Mouse (Mus musculus) 416B (cell line): ENCODE measurements around the gene Hdgf.
A peak's percentile ranks its signal among the peaks of the same experiment; 100 is the strongest.

Experiments
- DNase-seq: peaks from one replicate; pipeline ENCODE4 v3.0.0; 2011; ENCODE audit warnings: low read depth

The Hdgf gene

DNA sequence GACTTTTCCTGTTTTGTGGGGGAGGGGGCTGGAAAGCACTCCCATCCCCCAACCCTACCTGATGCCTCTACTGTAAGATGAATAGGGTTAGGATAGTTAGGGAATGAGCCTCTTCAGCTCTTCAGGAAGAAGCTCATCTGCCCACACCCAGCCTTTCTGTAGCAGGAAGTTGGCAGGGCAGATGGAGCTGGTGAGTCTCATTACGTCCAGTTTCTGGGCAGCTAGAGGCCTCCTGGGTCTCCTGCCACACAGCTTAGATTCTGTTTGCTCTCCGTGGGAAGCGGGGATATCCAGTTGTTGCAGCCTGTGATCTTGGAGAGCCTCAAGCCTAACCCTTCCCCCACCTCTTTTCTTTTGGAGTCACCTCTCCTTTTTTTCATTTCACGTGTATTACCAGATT, 3.8 kb downstream of the Hdgf start:
- DNase-seq, result peak; percentile 23

DNA sequence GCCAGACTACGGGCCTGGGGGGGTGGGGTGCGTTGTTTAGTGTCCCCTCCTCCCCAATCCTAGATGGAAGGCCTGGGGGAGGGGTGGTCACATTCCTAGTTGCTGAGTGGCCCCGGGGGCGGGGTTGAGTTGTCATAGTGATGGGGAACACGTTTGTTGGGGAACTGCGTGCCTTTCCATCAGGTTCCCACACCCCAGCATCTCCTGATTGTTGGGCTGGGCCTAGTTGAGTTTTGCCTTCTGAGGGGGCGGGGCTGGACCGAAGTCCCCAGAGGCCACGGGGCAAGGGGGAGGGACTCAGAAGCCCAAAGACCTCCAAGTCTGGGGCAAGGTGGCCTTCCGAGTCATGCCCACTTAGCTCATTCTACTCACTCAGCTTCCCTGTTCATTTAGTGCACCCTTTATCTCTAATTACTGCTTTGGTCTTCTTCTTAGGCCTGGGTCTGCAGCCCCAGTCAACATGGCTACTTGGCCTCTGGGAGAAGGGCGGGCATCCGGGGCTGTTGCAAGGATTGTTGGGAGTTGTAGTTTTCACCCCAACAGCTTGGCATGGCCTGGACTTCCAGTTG, 4.5 kb downstream of the Hdgf start:
- DNase-seq, result no peak

DNA sequence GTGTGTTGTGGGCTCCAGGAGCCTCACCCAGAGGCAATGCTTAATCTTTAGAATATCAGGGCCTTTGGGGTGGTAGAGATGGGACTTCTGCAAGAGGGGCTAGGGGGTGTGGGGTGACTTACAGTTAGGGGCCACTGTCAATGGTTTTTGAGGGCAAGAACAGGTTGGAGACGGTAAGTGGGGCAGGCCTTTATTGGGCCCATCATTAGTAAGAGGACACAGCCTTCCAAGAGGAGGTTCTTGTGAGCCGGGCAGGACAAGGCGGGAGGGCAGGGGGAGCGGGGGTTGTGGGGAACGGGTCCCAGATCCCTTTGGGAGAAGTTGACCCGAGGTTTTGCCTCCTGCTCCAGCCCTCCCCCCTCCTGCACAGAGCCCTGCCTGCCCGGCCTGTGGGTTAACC, 7.4 kb downstream of the Hdgf start:
- DNase-seq, result no peak

DNA sequence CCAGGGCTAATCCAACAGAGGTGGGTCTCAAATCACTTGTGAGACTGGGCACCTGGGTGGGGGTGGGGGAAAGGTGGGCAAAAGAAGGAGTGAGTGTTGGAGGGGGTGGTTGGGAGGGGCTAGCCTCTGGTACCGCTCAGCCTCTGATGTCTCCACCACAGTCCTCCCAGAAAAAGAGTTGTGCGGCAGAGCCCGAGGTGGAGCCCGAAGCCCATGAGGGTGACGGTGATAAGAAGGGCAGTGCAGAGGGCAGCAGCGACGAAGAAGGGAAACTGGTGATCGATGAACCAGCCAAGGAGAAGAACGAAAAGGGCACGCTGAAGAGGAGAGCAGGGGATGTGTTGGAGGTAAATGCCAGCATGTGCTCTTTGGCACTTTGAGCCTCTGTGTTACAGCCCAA, 7.8 kb downstream of the Hdgf start:
- no peak for DNase-seq

DNA sequence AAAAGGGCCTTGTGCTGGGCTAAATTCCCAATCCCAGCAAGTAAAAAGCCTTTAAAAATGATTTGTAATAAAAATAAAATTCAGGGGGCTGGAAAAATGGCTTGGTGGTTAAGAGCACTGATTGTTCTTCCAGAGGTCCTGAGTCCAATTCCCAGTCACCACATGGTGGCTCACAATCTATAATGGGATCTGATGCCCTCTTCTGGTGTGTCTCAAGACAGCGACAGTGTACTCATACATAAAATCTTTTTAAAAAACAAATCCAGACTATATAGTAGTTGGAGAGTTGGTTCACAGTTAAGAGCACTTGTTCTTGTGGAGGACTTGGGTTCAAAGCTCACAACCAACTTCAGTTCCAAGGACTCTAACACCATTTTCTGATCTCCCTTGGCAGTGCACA, 10.9 kb downstream of the Hdgf start:
- DNase-seq, result no peak

DNA sequence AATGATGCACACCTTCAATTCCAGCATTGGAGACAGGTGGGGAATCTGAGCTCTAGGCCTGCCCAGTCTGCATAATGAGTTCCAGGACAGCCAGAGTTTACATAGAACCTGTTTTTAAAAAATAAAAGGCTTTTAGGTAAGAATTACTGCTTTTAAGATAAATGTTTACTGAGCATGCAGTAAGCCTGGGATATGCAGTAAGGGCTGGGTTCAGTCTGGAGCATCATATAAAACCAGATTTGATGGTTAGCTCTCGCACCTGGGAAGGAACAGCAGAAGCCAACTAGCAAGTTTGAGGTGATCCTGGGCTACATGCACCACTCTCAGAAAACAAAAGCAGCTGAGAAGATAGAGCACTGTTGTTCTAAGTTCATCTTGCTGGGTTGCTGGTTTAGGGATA, 12.4 kb downstream of the Hdgf start:
- no peak for DNase-seq

DNA sequence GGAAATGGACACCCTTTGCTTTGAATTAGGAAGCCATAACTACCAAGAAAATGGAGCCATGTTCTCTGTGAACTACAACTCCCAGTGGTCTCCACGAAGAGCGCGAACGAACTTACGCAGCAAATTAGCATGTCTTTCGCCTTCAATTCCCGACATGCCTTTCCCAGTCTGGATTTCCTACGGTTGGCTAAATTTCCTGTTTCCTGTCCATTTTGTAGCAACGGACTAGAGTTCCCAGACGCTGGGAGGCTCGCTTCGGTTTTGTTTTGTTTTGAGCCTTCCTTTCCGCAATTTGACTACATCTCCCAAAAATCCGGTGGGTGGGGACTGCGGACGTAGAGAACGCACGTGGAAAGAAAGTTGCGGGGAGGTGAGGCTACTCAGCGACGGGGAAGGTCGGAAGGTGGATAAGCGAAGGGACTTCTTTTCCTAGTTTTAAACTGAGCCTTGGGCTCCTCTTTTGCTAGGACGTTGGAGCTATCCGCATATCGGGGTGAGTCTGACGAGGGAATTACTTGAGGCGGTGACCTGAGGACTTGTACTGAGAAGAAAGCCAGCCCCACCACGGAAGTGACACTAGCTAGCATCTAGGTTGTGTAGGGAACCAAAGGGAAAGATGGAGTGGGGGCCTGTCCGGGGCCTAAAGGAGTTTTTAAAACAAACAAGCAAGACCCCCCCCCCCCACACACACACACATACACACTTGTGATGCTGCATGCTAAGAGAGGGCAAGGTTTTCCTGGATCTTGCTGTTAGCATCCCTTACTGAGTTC, 13.4 kb downstream of the Hdgf start, which contains the start of gene Mrpl24:
Gene Mrpl24, plus strand, starts transcription at position 171 of the 773 bp plus-strand sequence.
- peak; percentile 93 for DNase-seq

DNA sequence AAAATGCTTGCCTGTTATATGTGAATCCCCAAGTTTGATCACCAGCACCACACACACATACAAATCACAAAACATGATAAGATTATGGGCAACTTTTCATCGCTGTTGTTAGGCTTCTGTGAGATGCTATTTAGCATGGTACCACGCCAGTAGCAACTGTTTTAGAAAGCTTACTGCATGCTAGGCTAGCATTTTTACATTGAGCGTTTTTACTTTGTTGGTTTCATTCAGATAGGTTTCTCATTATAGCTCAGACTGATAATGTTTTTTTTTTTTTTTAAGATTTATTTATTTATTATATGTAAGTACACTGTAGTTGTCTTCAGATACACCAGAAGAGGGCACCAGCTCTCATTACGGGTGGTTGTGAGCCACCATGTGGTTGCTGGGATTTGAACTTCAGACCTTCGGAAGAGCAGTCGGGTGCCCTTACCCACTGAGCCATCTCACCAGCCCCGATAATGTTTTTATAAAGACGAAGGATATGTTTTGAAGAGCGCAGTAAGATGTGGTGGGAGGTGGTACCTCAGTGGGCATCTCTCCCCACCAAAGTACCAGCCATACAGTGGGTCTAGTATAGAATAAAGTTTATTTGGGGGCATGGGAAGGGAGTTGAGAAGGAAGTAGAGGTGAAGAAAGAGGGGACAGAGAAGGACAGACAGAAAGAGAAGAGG, 14.3 kb downstream of the Hdgf start:
- DNase-seq, result peak; percentile 24

DNA sequence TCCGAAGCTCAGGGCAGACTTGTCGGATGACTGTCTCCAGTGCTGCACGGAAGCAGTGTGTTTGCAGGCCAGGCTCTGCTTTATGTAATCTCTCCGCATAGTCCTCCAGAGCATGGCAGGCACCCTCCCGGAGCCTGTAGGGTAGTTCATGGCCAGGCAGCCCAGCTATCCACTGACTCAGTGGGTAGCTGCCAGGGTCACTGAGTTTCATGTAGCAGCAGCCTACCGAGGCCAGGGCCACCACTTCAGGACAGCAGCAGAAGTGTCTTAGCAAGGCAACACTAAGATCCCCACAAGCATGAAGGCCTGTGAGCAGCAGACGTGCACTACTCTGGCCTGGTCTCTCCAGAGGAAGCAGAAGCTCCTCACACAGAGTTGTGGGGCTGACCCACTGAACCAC, 18.9 kb downstream of the Hdgf start:
- DNase-seq, result no peak

DNA sequence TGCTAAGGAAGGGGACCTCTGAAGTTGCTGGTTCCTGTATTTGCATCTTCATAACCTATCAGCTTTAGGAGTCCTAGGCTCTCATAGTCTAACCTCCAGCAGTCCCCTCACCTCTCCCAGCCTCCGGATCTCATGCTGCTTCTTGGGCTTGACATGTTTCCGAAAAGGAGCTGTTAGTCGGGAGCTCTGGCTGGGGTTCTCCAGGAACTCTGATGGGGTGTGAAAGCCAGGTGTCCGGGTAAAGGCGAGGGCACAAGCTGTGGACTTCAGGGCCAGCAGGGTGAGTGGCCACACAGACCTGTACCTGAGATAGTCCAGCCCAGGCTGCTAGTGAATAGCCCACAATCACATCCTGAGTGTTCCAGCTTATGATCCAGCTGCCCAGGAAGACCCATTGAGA, 21.3 kb downstream of the Hdgf start:
- no peak for DNase-seq

DNA sequence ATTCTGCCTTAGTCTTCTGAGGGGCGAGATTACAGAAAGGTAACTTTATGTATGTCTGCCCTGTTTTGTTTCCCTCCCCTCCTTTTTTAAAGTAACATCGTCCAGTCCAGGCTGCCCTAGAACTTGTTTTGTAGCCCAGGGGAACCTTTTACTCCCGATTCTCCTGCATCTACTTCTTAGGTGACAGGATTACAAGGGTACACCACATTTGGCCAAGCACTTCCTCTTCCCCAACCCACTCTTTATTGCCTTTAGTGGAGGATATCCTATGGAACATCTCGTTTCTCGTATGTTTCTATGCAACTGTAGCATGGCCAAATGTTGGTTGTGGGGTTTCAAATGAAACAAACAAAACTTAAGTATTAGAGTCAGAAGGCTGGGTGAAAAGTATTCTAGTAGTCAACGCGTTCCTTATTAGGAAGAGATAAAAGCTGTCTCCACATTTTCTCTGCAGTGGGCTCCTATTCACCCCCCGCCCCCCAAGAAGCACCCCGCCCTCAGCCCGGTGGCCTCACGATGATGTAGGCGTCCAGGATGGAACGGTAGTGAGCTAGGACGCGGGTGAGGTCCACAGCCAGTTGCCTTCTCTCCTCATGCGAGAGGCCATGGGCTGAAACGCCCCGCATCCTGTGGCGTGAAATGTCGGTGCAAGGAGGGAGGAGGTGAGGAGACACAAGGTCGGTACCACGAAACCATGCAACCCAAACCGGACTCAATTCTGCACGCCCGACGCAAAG, 23.4 kb downstream of the Hdgf start:
- DNase-seq, result peak; percentile 65

DNA sequence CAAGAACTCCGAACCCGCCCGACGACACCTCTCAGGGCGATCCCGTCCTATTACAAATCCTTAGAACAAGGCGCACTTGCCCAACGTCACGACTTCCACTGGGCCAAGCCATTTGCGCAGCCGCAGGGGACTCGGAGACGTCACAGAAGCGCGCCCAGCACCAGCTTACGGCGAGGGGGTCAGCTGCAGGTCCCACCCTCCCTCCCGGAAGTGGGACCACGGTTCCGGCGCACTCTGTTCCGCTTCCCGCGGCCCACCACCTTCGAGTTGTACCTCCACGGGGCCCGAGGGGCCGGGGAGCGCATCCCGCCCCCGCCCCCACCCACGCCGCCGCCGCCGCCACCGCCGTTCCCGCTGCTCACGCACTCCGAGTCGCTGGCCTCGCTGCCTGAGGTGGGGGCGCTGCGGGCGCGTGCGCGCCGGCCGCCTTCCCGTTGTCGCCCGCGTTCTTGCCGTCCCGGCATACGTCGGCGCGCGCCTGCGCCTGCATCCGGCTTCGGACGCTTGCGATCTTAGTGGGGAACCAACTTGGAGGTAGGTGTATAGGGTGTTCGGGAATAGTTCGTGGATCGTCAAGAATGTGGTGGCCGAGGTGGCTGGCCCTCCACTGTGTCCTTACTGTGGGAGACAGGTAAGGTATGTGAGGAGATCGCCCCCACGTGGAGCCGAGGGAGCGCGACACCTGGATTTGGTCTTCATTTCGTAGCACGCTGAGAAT, 24.1 kb downstream of the Hdgf start, which contains the start of the genes Isg20l2 and Rrnad1:
Gene Isg20l2, plus strand, starts transcription at position 237 of the 718 bp plus-strand sequence.
Gene Rrnad1, minus strand, starts transcription at position 640 of the 718 bp plus-strand sequence.
- peak; percentile 98 for DNase-seq

DNA sequence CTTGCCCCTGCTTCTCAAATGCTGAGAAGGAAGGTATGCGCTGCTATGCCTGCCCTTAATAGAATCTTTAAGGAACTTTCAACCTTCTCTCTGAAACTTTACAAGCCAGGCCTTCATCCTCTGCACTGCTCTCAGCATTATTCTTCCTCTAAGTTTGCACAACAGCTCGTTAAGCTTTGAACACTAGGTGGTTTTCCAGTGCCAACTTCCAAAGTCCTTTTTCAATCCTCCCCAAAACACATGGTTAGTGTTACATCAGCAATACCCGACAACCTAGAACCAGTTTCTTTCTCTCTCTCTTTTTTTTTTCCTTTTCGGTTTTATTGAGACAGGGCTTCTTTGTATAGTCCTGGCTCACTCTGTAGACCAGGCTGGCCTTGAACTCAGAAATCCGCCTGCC, 27.9 kb downstream of the Hdgf start:
- no peak for DNase-seq

DNA sequence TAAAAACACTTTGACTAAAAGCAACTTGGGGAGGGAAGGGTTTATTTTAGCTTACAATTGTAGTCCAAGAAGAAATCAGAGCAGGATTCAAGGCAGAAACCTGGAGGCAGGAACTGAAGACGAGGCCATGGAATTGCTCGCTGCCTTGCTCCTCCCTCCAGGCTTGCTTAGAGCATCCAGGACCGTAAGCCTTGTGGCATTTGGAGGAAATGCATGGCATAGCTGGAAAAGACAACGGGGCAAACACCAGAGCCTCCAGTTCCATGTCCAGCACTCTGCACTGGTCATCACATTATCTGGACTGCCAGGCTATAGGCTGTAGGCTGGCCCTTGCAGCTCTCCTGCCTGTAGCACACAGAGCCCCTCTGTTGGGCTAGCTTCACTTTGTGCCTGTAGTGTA, 28.4 kb downstream of the Hdgf start:
- DNase-seq, result no peak

DNA sequence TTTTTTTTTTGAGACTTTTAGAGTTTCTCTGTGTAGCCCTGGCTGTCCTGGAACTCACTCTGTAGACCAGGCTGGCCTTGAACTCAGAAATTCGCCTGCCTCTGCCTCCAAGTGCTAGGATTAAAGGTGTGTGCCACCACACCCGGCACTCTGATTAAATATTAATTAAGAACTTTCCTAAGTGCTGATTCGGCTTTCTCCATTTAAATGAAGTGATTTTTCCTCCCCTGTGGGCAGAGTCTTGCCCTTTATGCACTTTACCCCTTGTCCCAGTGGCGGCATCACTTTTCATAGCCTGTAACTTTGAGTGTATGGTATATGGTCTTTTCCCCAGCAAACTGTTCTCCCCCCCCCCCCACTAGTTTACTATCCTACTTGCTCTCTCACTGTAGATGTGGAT, 29.1 kb downstream of the Hdgf start:
- DNase-seq, result no peak

DNA sequence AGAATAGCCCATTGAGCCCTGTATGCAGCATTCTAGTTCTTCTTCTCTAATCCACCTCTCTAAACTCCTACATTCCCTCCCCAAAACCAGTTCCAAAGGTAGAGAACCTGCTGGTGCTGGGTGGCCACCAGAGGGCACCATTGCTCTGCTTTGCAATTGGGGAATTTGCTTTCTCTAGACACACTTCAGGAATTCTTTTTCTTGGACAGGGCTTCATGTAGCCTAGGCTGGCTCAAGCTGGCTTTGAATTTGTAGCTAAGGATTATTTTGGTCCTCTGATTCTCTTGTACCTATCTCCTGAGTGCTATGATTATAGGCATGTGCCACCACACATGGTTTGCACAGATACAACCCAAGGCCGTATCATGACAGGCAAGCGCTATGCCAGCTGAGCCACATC, 29.7 kb downstream of the Hdgf start:
- DNase-seq, result peak; percentile 78

DNA sequence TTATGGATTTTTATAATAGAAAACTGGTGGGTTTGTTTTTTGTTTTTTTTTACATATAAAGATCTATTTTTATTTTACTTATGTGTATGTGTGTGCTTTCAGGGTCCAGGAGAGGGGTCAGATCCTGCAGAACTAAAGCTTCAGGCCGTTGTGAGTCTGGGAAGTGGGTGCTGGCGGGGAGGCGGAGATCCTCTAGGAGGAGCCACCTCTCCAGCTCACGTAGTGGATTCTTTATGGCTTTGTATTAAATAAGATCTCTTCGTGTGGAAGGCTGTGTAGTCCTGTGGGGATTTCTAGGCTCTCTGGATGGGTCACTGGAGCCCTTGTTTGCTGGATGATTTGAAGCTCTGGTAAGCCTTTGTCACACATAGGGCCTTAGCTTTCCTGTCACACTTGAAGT, 34.5 kb downstream of the Hdgf start:
- DNase-seq, result no peak

DNA sequence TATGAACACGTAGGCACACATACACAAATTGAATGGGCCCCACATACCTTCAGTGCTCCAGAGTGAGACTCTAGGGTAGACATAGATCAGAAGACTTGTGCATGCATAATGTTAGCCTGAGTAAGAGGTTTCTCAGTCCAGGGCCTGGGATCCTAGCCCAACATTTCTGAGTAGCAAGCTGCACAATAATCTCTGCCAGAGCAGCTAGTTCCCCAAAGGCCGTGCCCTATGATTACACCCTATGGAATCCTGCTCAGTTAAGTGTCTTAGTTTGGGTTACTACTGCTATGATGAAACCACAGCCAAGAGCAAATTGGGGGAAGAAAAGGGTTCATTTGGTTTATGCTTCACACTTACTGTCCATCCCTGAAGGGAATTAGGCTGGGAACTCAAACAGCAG, 36.4 kb downstream of the Hdgf start:
- DNase-seq, result no peak

DNA sequence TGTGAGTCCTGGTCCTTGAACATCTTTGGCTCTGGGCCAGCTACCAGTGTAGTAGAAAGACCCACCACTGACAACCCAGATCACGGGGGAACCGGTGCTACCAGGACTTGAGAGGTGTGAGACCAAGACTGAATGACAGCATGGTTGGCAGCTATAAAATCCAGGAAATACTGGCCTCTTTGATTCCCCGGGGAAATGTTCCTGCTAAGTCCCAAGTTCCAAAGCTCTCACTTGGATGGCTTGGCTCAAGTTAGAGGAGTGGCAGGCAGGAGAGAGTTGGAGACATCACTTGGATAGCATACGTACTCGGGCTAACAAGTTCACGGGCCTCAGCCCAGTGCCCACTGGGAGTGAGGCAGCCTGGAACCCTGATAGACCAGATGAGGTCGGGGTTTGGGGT, 37.5 kb downstream of the Hdgf start:
- DNase-seq, result no peak

DNA sequence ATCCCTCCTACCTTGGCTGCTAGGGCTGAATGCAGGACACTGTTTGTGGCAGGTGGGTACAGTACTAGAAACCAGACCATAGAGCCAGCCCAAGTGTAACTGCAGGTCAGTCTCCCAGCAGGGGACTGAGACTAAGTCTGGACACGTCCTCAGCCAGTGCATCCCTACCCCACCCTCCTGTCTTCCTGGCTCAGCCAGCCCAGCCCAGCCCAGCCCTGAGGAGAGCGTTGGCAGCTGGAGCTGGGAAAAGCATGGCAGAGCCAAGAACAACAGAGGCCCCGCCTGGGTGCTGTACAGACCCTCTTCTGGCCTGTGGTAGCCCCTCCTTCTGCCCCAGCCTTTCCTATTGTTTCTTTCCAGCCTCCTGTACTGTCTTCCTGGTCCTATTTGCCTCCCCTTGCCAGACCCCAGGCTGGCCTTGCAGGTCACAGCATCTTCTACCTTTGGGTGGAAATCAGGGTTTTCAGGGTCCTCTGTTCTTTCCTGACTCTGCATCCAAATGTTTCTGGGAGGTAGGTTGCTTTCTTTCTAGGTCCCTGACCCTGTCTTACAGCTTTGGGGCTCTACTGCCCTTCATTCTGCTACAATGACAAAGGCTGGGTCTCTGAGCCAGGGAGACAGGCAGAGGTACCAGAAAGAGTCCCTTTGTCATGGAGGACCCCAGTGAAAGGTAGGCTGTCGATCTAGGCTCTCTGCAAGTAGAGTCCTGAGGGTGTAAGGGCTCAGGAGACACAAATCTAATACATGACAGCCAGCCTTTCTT, 38.9 kb downstream of the Hdgf start:
- DNase-seq, result no peak
